Mouse (Mus musculus): ENCODE measurements around the gene Olfr1177-ps. TPM values are rescaled to one million over a fixed set of nuclear protein-coding genes. Genes with fewer than 3 reads are reported as not detected.

The Olfr1177-ps gene
- polyA plus RNA-seq (2012; rRNA removed), result not detected in 2 replicates

DNA sequence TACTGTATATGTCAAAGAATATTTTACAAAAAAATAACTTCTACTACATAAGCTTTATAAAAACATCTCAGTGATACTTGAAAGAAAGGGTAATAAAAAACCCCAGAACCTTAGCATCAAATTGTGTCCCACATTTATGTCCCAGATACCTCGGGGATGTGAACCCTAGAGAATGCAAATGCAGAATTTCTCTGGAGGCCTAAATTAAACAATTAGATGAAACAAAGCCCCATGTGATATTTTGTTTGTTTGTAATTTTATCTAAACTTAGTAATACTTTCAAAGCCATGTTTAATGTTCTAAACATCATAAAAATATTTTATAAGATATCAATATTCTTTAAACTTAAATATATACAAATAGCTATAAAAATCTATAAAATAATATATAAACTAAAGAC lies at the start of gene Olfr1177-ps:
Gene Olfr1177-ps, minus strand, starts transcription at position 101 of the 400 bp plus-strand sequence.
- Histone ChIP-seq H3K36me3 (ENCODE audit: control insufficient read depth, insufficient read depth, low read length) (no peaks in the 10 kb centered on the region), H3K4me3 (ENCODE audit: low read depth, low read length) (no peak within 1 kb of the TSS), H3K27me3 (ENCODE audit: control insufficient read depth, insufficient read depth, low read length) (no peaks in the 10 kb centered on the region), H3K4me1 (ENCODE audit: control insufficient read depth, insufficient read depth, insufficient read length, low read length) (no peaks in the 10 kb centered on the region), H3K27ac (ENCODE audit: insufficient read depth, low read depth, low read length) (no peak within 1 kb of the TSS)
- WGBS, result 73% methylated on average over 1 of the region's 1 CpGs
- TF ChIP-seq CTCF (IDR thresholded peaks at IDR 0.05; ENCODE audit: extremely low read depth, insufficient read length, insufficient replicate concordance, low read depth, low read length), result no peak
- no peak for TF ChIP-seq POLR2A (IDR thresholded peaks at IDR 0.05; ENCODE audit: low read depth, low read length)

DNA sequence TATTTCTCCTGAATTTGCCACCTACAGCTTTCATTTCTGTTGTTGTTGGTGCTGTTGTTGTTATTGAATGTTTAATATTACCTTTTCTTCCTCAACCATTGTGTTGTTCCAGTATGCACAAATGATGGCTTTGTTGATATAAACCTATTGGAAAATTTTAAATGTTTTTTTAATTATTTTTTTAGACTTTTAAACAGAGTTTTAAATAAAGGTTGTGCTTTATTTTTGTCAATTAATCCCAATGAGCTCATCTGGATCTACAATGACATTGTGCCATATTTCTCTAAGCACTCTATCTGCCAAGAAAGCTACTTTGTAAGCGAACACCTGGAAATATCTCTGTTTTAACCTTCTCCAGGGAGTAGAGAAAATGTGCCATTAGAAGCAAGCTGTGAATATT lies 40.5 kb upstream of the Olfr1177-ps start, which contains the start of gene Olfr1178:
Gene Olfr1178, plus strand, starts transcription at position 301 of the 400 bp plus-strand sequence.
- no peak within 1 kb of the TSS for H3K27ac ChIP-seq (ENCODE audit: insufficient read depth, low read depth, low read length)
- TF ChIP-seq POLR2A (IDR thresholded peaks at IDR 0.05; ENCODE audit: low read depth, low read length) (no peak), CTCF (IDR thresholded peaks at IDR 0.05; ENCODE audit: extremely low read depth, insufficient read length, insufficient replicate concordance, low read depth, low read length) (no peak)
- H3K4me1 ChIP-seq (ENCODE audit: control insufficient read depth, insufficient read depth, insufficient read length, low read length), result no peaks in the 10 kb centered on the region
- no peaks in the 10 kb centered on the region for H3K36me3 ChIP-seq (ENCODE audit: control insufficient read depth, insufficient read depth, low read length)
- H3K27me3 ChIP-seq (ENCODE audit: control insufficient read depth, insufficient read depth, low read length), result no peaks in the 10 kb centered on the region
- no peak within 1 kb of the TSS for H3K4me3 ChIP-seq (ENCODE audit: low read depth, low read length)
- 75% methylated on average over 1 of the region's 1 CpGs for WGBS

DNA sequence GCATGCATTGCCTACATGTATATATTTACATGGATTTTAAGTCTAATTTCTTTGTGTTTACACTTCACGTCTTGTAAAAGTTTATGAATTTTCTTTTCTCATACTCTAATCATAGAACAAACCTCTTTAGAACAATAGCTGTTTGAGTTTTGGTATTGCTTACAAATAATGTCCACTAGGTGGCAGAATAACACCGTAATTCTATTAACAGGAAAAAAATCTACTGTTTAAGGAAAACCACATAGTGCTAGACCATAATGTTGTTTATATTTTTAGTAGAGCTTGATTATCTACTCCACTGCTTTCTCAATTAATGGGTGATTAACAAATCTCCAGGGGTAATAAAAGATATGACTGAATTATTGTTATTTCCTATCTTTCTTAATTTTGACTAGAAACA lies 10.0 kb upstream of the Olfr1177-ps start:
- Histone ChIP-seq H3K27me3 (ENCODE audit: control insufficient read depth, insufficient read depth, low read length) (no peaks in the 10 kb centered on the region), H3K4me1 (ENCODE audit: control insufficient read depth, insufficient read depth, insufficient read length, low read length) (no peaks in the 10 kb centered on the region), H3K4me3 (ENCODE audit: low read depth, low read length) (no peak overlapping the region), H3K27ac (ENCODE audit: insufficient read depth, low read depth, low read length) (no peak overlapping the region), H3K36me3 (ENCODE audit: control insufficient read depth, insufficient read depth, low read length) (no peaks in the 10 kb centered on the region)
- no peak for TF ChIP-seq POLR2A (IDR thresholded peaks at IDR 0.05; ENCODE audit: low read depth, low read length)
- TF ChIP-seq CTCF (IDR thresholded peaks at IDR 0.05; ENCODE audit: extremely low read depth, insufficient read length, insufficient replicate concordance, low read depth, low read length), result no peak
- WGBS, result 2% methylated on average over 2 of the region's 2 CpGs

DNA sequence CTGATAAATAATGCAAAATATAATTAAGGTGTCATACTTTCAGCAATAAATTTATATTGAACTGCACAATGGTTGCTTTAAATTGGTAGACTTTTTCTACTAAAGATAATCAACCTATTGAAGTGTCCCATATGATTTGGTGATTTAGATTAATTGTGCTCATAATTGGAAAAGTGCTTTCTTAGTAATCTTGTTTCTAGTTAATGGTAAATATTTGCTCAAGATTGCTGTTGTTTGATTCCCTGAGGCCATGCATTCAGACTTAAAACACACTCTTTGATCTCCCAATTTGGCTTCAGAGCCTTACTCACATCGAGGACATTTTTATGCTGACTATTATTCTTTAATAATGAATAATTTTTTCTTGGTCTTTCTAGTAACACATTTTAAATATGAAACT lies 9.9 kb downstream of the Olfr1177-ps start, which contains the start of gene Olfr1176:
Gene Olfr1176, plus strand, starts transcription at position 301 of the 400 bp plus-strand sequence.
- no peak within 1 kb of the TSS for H3K4me3 ChIP-seq (ENCODE audit: low read depth, low read length)

DNA sequence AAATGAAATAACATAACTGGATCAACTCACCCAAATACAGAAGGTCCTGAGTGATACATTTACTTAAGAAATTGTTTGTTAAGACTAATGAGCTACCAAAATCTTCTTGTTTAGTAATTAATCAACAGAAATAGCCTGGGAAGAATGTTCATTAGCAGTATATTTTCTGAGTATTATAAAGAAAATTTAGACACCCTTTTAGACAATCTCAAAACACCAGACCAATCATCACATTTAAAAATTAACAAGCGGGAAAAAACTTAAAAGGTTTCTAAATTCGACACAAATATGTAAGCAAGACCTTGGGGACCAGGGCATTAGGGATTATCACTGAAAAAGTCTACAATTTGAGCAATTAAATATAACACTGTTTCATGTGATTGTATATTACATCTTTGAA lies 19.2 kb downstream of the Olfr1177-ps start, which contains the start of gene Olfr1175-ps:
Gene Olfr1175-ps, minus strand, starts transcription at position 101 of the 400 bp plus-strand sequence.
- Histone ChIP-seq H3K27me3 (ENCODE audit: control insufficient read depth, insufficient read depth, low read length) (no peaks in the 10 kb centered on the region), H3K4me3 (ENCODE audit: low read depth, low read length) (no peak within 1 kb of the TSS), H3K27ac (ENCODE audit: insufficient read depth, low read depth, low read length) (no peak within 1 kb of the TSS), H3K36me3 (ENCODE audit: control insufficient read depth, insufficient read depth, low read length) (no peaks in the 10 kb centered on the region), H3K4me1 (ENCODE audit: control insufficient read depth, insufficient read depth, insufficient read length, low read length) (no peaks in the 10 kb centered on the region)
- WGBS, result 77% methylated on average over 2 of the region's 2 CpGs
- TF ChIP-seq POLR2A (IDR thresholded peaks at IDR 0.05; ENCODE audit: low read depth, low read length) (no peak), CTCF (IDR thresholded peaks at IDR 0.05; ENCODE audit: extremely low read depth, insufficient read length, insufficient replicate concordance, low read depth, low read length) (no peak)

More for the DNA sequence above, 9.9 kb downstream of the Olfr1177-ps start, which contains the start of gene Olfr1176:
- WGBS, result 31% methylated on average over 1 of the region's 1 CpGs
- Histone ChIP-seq H3K4me1 (ENCODE audit: control insufficient read depth, insufficient read depth, insufficient read length, low read length) (no peaks in the 10 kb centered on the region), H3K27me3 (ENCODE audit: control insufficient read depth, insufficient read depth, low read length) (no peaks in the 10 kb centered on the region), H3K36me3 (ENCODE audit: control insufficient read depth, insufficient read depth, low read length) (no peaks in the 10 kb centered on the region), H3K27ac (ENCODE audit: insufficient read depth, low read depth, low read length) (no peak within 1 kb of the TSS)
- TF ChIP-seq CTCF (IDR thresholded peaks at IDR 0.05; ENCODE audit: extremely low read depth, insufficient read length, insufficient replicate concordance, low read depth, low read length) (no peak), POLR2A (IDR thresholded peaks at IDR 0.05; ENCODE audit: low read depth, low read length) (no peak)

DNA sequence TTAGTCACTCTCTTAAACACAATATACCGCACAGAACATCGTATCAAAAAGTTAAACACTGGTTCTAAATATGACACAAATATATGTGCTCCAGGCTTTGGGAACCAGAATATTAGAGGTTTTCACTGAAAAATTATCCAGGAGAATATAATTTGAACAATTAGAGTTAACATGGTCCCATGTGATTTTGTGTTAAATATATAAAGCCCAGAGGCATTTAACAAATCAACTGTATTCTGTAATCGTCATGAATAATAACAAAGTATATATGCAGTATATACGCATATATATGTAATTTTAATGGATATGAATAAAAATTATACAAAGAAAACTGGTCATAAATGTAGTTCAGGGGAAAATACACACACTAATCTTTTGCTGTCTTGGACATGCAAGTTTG lies 31.3 kb downstream of the Olfr1177-ps start, which contains the start of gene Olfr1174-ps:
Gene Olfr1174-ps, minus strand, starts transcription at position 101 of the 400 bp plus-strand sequence.
- Histone ChIP-seq H3K36me3 (ENCODE audit: control insufficient read depth, insufficient read depth, low read length) (no peaks in the 10 kb centered on the region), H3K27ac (ENCODE audit: insufficient read depth, low read depth, low read length) (no peak within 1 kb of the TSS), H3K27me3 (ENCODE audit: control insufficient read depth, insufficient read depth, low read length) (no peaks in the 10 kb centered on the region), H3K4me1 (ENCODE audit: control insufficient read depth, insufficient read depth, insufficient read length, low read length) (no peaks in the 10 kb centered on the region), H3K4me3 (ENCODE audit: low read depth, low read length) (no peak within 1 kb of the TSS)
- TF ChIP-seq POLR2A (IDR thresholded peaks at IDR 0.05; ENCODE audit: low read depth, low read length) (no peak), CTCF (IDR thresholded peaks at IDR 0.05; ENCODE audit: extremely low read depth, insufficient read length, insufficient replicate concordance, low read depth, low read length) (no peak)
- 91% methylated on average over 4 of the region's 4 CpGs for WGBS

Other genes with a start within 250 kb of the Olfr1177-ps start
- not detected in 2 replicates for gene Olfr1166, start 218.2 kb downstream of the Olfr1177-ps start, polyA plus RNA-seq (2012; rRNA removed)
- gene Olfr1167, start 191.3 kb downstream of the Olfr1177-ps start, polyA plus RNA-seq (2012; rRNA removed), result not detected in 2 replicates
- not detected in 2 replicates for gene Olfr1168, start 164.6 kb downstream of the Olfr1177-ps start, polyA plus RNA-seq (2012; rRNA removed)
- not detected in 2 replicates for gene Olfr1170, start 118.2 kb downstream of the Olfr1177-ps start, polyA plus RNA-seq (2012; rRNA removed)
- gene Olfr1173, start 66.6 kb downstream of the Olfr1177-ps start, polyA plus RNA-seq (2012; rRNA removed), result not detected in 2 replicates
- not detected in 2 replicates for gene Olfr1174-ps, start 31.4 kb downstream of the Olfr1177-ps start, polyA plus RNA-seq (2012; rRNA removed)
- not detected in 2 replicates for gene Olfr1175-ps, start 19.3 kb downstream of the Olfr1177-ps start, polyA plus RNA-seq (2012; rRNA removed)
- gene Olfr1176, start 9.8 kb downstream of the Olfr1177-ps start, polyA plus RNA-seq (2012; rRNA removed), result not detected in 2 replicates
- gene Olfr1178, start 40.6 kb upstream of the Olfr1177-ps start, polyA plus RNA-seq (2012; rRNA removed), result not detected in 2 replicates
- gene Olfr1179, start 60.0 kb upstream of the Olfr1177-ps start, polyA plus RNA-seq (2012; rRNA removed), result not detected in 2 replicates
- gene Olfr1180, start 72.7 kb upstream of the Olfr1177-ps start, polyA plus RNA-seq (2012; rRNA removed), result not detected in 2 replicates
- gene Olfr1181, start 79.7 kb upstream of the Olfr1177-ps start, polyA plus RNA-seq (2012; rRNA removed), result not detected in 2 replicates
- not detected in 2 replicates for gene Gm13757, start 102.6 kb upstream of the Olfr1177-ps start, polyA plus RNA-seq (2012; rRNA removed)
- not detected in 2 replicates for gene Olfr1183, start 108.4 kb upstream of the Olfr1177-ps start, polyA plus RNA-seq (2012; rRNA removed)
- not detected in 2 replicates for gene Olfr1184, start 137.1 kb upstream of the Olfr1177-ps start, polyA plus RNA-seq (2012; rRNA removed)
- gene Olfr1185-ps1, start 146.8 kb upstream of the Olfr1177-ps start, polyA plus RNA-seq (2012; rRNA removed), result not detected in 2 replicates
- not detected in 2 replicates for gene Olfr1186, start 172.1 kb upstream of the Olfr1177-ps start, polyA plus RNA-seq (2012; rRNA removed)
- gene Olfr1188, start 210.4 kb upstream of the Olfr1177-ps start, polyA plus RNA-seq (2012; rRNA removed), result not detected in 2 replicates
- gene Olfr1189, start 240.0 kb upstream of the Olfr1177-ps start, polyA plus RNA-seq (2012; rRNA removed), result not detected in 2 replicates

All from small intestine, adult 2 months (tissue).